Mouse (Mus musculus): Measurements from ENCODE around the gene Mrtfa. TPM values are rescaled to one million over a fixed set of nuclear protein-coding genes. Genes with fewer than 3 reads are reported as not detected.

Gene Mrtfa
- polyA plus RNA-seq, 2 experiments = 3.4 to 4.8 TPM

GRCm38 (mm10) chr15:81066976-81067375 is 123.6 kb downstream of the Mrtfa start:
- WGBS (ENCODE audit: insufficient replicate concordance) = 62% methylated on average over 5 of the region's 5 CpGs
- Histone ChIP-seq H3K27me3 (ENCODE audit: control insufficient read depth, insufficient read depth, low read length) (no peaks in the 10 kb centered on the region), H3K9me3 (ENCODE audit: control insufficient read depth, low read length) (no peaks in the 10 kb centered on the region), H3K4me3 (ENCODE audit: insufficient read depth in 1 of 2, low read depth in 2 of 2, low read length in 2 of 2) (no peak overlapping the region), H3K9ac (replicated peaks) (no peak overlapping the region), H3K27ac (no peak overlapping the region), H3K4me2 (ENCODE audit: low read depth) (no peak overlapping the region), H3K4me1 (replicated peaks; ENCODE audit: control insufficient read depth in 2 of 2, insufficient read depth in 2 of 2, low read length in 1 of 2) (no peaks in the 10 kb centered on the region; a peak in 1 of 4 replicates), H3K36me3 (replicated peaks; ENCODE audit: control insufficient read depth, insufficient read depth, low read depth) (no peaks in the 10 kb centered on the region)
- no peak for TF ChIP-seq CTCF (IDR thresholded peaks at IDR 0.05; ENCODE audit: low read depth)
- TF ChIP-seq EP300 (IDR thresholded peaks at IDR 0.05; ENCODE audit: low read depth) = no peak
- DNase-seq (ENCODE audit: low read depth in 3 of 3, low spot score in 3 of 3) (no peak), ATAC-seq (ENCODE audit: insufficient read depth) (no peak)

GRCm38 (mm10) chr15:81064661-81065060 is 125.9 kb downstream of the Mrtfa start:
- Histone ChIP-seq H3K9ac (replicated peaks) (no peak overlapping the region), H3K9me3 (ENCODE audit: control insufficient read depth, low read length) (no peaks in the 10 kb centered on the region), H3K36me3 (replicated peaks; ENCODE audit: control insufficient read depth, insufficient read depth, low read depth) (no peaks in the 10 kb centered on the region), H3K27ac (no peak overlapping the region), H3K4me2 (ENCODE audit: low read depth) (no peak overlapping the region), H3K4me3 (ENCODE audit: insufficient read depth in 1 of 2, low read depth in 2 of 2, low read length in 2 of 2) (no peak overlapping the region), H3K27me3 (ENCODE audit: control insufficient read depth, insufficient read depth, low read length) (no peaks in the 10 kb centered on the region), H3K4me1 (replicated peaks; ENCODE audit: control insufficient read depth in 2 of 2, insufficient read depth in 2 of 2, low read length in 1 of 2) (peaks cover 0 to 3% of the 10 kb centered on the region in 2 experiments; a peak in 1 of 4 replicates)
- TF ChIP-seq CTCF (IDR thresholded peaks at IDR 0.05; ENCODE audit: low read depth) (no peak), EP300 (IDR thresholded peaks at IDR 0.05; ENCODE audit: low read depth) (no peak)
- 78% methylated on average over 4 of the region's 4 CpGs for WGBS (ENCODE audit: insufficient replicate concordance)
- DNase-seq (ENCODE audit: low read depth in 3 of 3, low spot score in 3 of 3) = no peak
- ATAC-seq (ENCODE audit: insufficient read depth) = no peak

GRCm38 (mm10) chr15:81064143-81064542 is 126.4 kb downstream of the Mrtfa start:
- H3K4me3 ChIP-seq (ENCODE audit: insufficient read depth in 1 of 2, low read depth in 2 of 2, low read length in 2 of 2) = no peak overlapping the region
- TF ChIP-seq CTCF (IDR thresholded peaks at IDR 0.05; ENCODE audit: low read depth) (peak; percentile 76), EP300 (IDR thresholded peaks at IDR 0.05; ENCODE audit: low read depth) (no peak)
- peaks cover 0 to 3% of the 10 kb centered on the region in 2 experiments; a peak in 1 of 4 replicates for H3K4me1 ChIP-seq (replicated peaks; ENCODE audit: control insufficient read depth in 2 of 2, insufficient read depth in 2 of 2, low read length in 1 of 2)
- no peaks in the 10 kb centered on the region for H3K36me3 ChIP-seq (replicated peaks; ENCODE audit: control insufficient read depth, insufficient read depth, low read depth)
- no peak for DNase-seq (ENCODE audit: low read depth in 3 of 3, low spot score in 3 of 3)
- no peaks in the 10 kb centered on the region for H3K9me3 ChIP-seq (ENCODE audit: control insufficient read depth, low read length)
- H3K27ac ChIP-seq = no peak overlapping the region
- no peak overlapping the region for H3K4me2 ChIP-seq (ENCODE audit: low read depth)
- 28% methylated on average over 1 of the region's 1 CpGs for WGBS (ENCODE audit: insufficient replicate concordance)
- ATAC-seq (ENCODE audit: insufficient read depth) = no peak
- H3K27me3 ChIP-seq (ENCODE audit: control insufficient read depth, insufficient read depth, low read length) = no peaks in the 10 kb centered on the region
- H3K9ac ChIP-seq (replicated peaks) = no peak overlapping the region

GRCm38 (mm10) chr15:81062616-81063015 is 127.9 kb downstream of the Mrtfa start:
- no peak for DNase-seq (ENCODE audit: low read depth in 3 of 3, low spot score in 3 of 3)
- Histone ChIP-seq H3K4me3 (ENCODE audit: insufficient read depth in 1 of 2, low read depth in 2 of 2, low read length in 2 of 2) (no peak overlapping the region), H3K9ac (replicated peaks) (no peak overlapping the region), H3K27me3 (ENCODE audit: control insufficient read depth, insufficient read depth, low read length) (no peaks in the 10 kb centered on the region), H3K36me3 (replicated peaks; ENCODE audit: control insufficient read depth, insufficient read depth, low read depth) (no peaks in the 10 kb centered on the region), H3K4me2 (ENCODE audit: low read depth) (no peak overlapping the region), H3K9me3 (ENCODE audit: control insufficient read depth, low read length) (no peaks in the 10 kb centered on the region), H3K4me1 (replicated peaks; ENCODE audit: control insufficient read depth in 2 of 2, insufficient read depth in 2 of 2, low read length in 1 of 2) (peaks cover 0 to 3% of the 10 kb centered on the region in 2 experiments; a peak in 1 of 4 replicates), H3K27ac (no peak overlapping the region)
- ATAC-seq (ENCODE audit: insufficient read depth) = no peak
- WGBS (ENCODE audit: insufficient replicate concordance) = 64% methylated on average over 8 of the region's 8 CpGs
- TF ChIP-seq CTCF (IDR thresholded peaks at IDR 0.05; ENCODE audit: low read depth) (no peak), EP300 (IDR thresholded peaks at IDR 0.05; ENCODE audit: low read depth) (no peak)

- Histone ChIP-seq H3K4me2 (ENCODE audit: low read depth) (no peak overlapping the region), H3K27me3 (ENCODE audit: control insufficient read depth, insufficient read depth, low read length) (no peaks in the 10 kb centered on the region), H3K4me1 (replicated peaks; ENCODE audit: control insufficient read depth in 2 of 2, insufficient read depth in 2 of 2, low read length in 1 of 2) (peaks cover 0 to 3% of the 10 kb centered on the region in 2 experiments; a peak in 1 of 4 replicates), H3K36me3 (replicated peaks; ENCODE audit: control insufficient read depth, insufficient read depth, low read depth) (no peaks in the 10 kb centered on the region), H3K27ac (no peak overlapping the region), H3K4me3 (ENCODE audit: insufficient read depth in 1 of 2, low read depth in 2 of 2, low read length in 2 of 2) (no peak overlapping the region), H3K9me3 (ENCODE audit: control insufficient read depth, low read length) (no peaks in the 10 kb centered on the region), H3K9ac (replicated peaks) (no peak overlapping the region)
- ATAC-seq (ENCODE audit: insufficient read depth) (no peak), DNase-seq (ENCODE audit: low read depth in 3 of 3, low spot score in 3 of 3) (no peak)
- 30% methylated on average over 8 of the region's 8 CpGs for WGBS (ENCODE audit: insufficient replicate concordance)
- no peak for TF ChIP-seq CTCF (IDR thresholded peaks at IDR 0.05; ENCODE audit: low read depth)
- TF ChIP-seq EP300 (IDR thresholded peaks at IDR 0.05; ENCODE audit: low read depth) = no peak
These were observed 128.4 kb downstream of the Mrtfa start for GRCm38 (mm10) chr15:81062175-81062588.

Data from liver, embryonic 14.5 days (tissue).